In genomic region chr7:122066102-122066944, GRCm38 (mm10) we compare ENCODE assay signal across 8 mouse cellular contexts. TPM values are rescaled to one million over a fixed set of nuclear protein-coding genes. Genes with fewer than 3 reads are reported as not detected.
DNase-seq lines count a peak whose midpoint lies in the region; ATAC-seq lines count a peak whose summit lies in the region.

No protein-coding gene starts in this region.

- intact Hi-C loops in left cerebral cortex, postnatal 14 days (cut with DNase I): no loop called here

- peak overlapping the region; percentile 87 for H3K27ac ChIP-seq in heart, embryonic 16.5 days (ENCODE audit: low read length)

- H3K4me3 ChIP-seq in heart, embryonic 16.5 days (ENCODE audit: low read length): peak overlapping the region; percentile 99

- H3K4me2 ChIP-seq in heart, embryonic 16.5 days (ENCODE audit: low read depth, low read length): peak overlapping the region; percentile 96

- H3K27me3 ChIP-seq in heart, embryonic 16.5 days (ENCODE audit: control insufficient read depth, insufficient read depth, low read length): no peaks in the 10 kb centered on the region

- ATAC-seq in activated CD4-positive, CD25-positive, alpha-beta regulatory T cell, adult 4 months: peak; percentile 1
- ATAC-seq in heart, embryonic 16.5 days (replicated peaks; ENCODE audit: extremely low read depth, insufficient read depth, low FRiP score): peak; percentile 43; the same call in 1 of the 2 replicates

- 13% methylated on average over 31 of the region's 31 CpGs for WGBS in heart, embryonic 16.5 days

- peak; percentile 14 to 40 for DNase-seq in left cerebral cortex, adult 9 months (ENCODE audit: low spot score in 2 of 2)
- no peak for DNase-seq in left cerebral cortex, postnatal 14 days (ENCODE audit: low spot score in 2 of 2)
- DNase-seq in lung, postnatal 10 days: peak; percentile 9
- DNase-seq in layer of hippocampus, postnatal 14 days (ENCODE audit: low spot score in 2 of 2): no peak
- no peak for DNase-seq in layer of hippocampus, adult 18-20 months (ENCODE audit: low spot score in 2 of 2)
- no peak for DNase-seq in gastrocnemius, postnatal 25 days

- no peaks in the 10 kb centered on the region for H3K9me3 ChIP-seq in heart, embryonic 16.5 days (replicated peaks; ENCODE audit: control insufficient read depth, low read length)

- peak overlapping the region; percentile 97 for H3K9ac ChIP-seq in heart, embryonic 16.5 days (ENCODE audit: low read length)

- H3K36me3 ChIP-seq in heart, embryonic 16.5 days (ENCODE audit: control insufficient read depth, insufficient read depth): peaks cover 20% of the 10 kb centered on the region; the same call in 1 of the 2 replicates

- H3K4me1 ChIP-seq in heart, embryonic 16.5 days (ENCODE audit: control insufficient read depth, insufficient read depth, low read length): peaks cover 31% of the 10 kb centered on the region

RNA-seq across cellular contexts. Expression of gene Ubfd1, which starts 0.7 kb away (rescaled TPM):
- total RNA-seq in left cerebral cortex, postnatal 14 days (2021): 10 to 100 TPM; 66.7 to 72.3 TPM
- 10 to 100 TPM; 10.1 to 12.7 TPM for polyA plus RNA-seq in activated CD4-positive, CD25-positive, alpha-beta regulatory T cell, adult 4 months (2017; shearing (Covaris generic))
- 43.1 and 44.5 TPM in 2 replicates for polyA plus RNA-seq in heart, embryonic 16.5 days (2015; fragmentation: Nextera tagmentation; extraction: Ambion mirVana)
- total RNA-seq in layer of hippocampus, postnatal 14 days (2021): 10 to 100 TPM; 64.2 to 65.1 TPM
- 10 to 100 TPM; 55.0 to 60.1 TPM for total RNA-seq in layer of hippocampus, adult 18-20 months (2021)
- 10 to 100 TPM; 23.5 to 24.6 TPM for total RNA-seq in gastrocnemius, postnatal 25 days (2021)

RNA-seq across cellular contexts. Expression of gene Ears2, which starts 0.7 kb away (rescaled TPM):
- total RNA-seq in left cerebral cortex, postnatal 14 days (2021): 1 to 10 TPM; 6.6 to 7.6 TPM
- 1 to 10 TPM; 3.8 to 4.7 TPM for polyA plus RNA-seq in activated CD4-positive, CD25-positive, alpha-beta regulatory T cell, adult 4 months (2017; shearing (Covaris generic))
- 40.4 and 41.9 TPM in 2 replicates for polyA plus RNA-seq in heart, embryonic 16.5 days (2015; fragmentation: Nextera tagmentation; extraction: Ambion mirVana)
- 1 to 10 TPM; 7.7 to 9.5 TPM for total RNA-seq in layer of hippocampus, postnatal 14 days (2021)
- total RNA-seq in layer of hippocampus, adult 18-20 months (2021): 1 to 10 TPM; 9.5 to 9.9 TPM
- 1 to 10 TPM; 5.4 to 6.8 TPM for total RNA-seq in gastrocnemius, postnatal 25 days (2021)

RNA-seq across cellular contexts. Expression of gene Ndufab1, which starts 35.4 kb away (rescaled TPM):
- 100 to 1,000 TPM; 296 to 310 TPM for total RNA-seq in left cerebral cortex, postnatal 14 days (2021)
- 100 to 1,000 TPM; 148 to 236 TPM for polyA plus RNA-seq in activated CD4-positive, CD25-positive, alpha-beta regulatory T cell, adult 4 months (2017; shearing (Covaris generic))
- polyA plus RNA-seq in heart, embryonic 16.5 days (2015; fragmentation: Nextera tagmentation; extraction: Ambion mirVana): 1,647 and 1,675 TPM in 2 replicates
- total RNA-seq in layer of hippocampus, postnatal 14 days (2021): 100 to 1,000 TPM; 308 TPM
- 100 to 1,000 TPM; 305 to 306 TPM for total RNA-seq in layer of hippocampus, adult 18-20 months (2021)
- 100 to 1,000 TPM; 694 to 706 TPM for total RNA-seq in gastrocnemius, postnatal 25 days (2021)

RNA-seq across cellular contexts. Expression of gene Gga2, which starts 45.3 kb away (rescaled TPM):
- 10 to 100 TPM; 26.8 to 31.9 TPM for total RNA-seq in left cerebral cortex, postnatal 14 days (2021)
- polyA plus RNA-seq in activated CD4-positive, CD25-positive, alpha-beta regulatory T cell, adult 4 months (2017; shearing (Covaris generic)): 1 to 10 TPM in 1 of 2 experiments, under 1 TPM in 1; 0.83 to 2.4 TPM
- polyA plus RNA-seq in heart, embryonic 16.5 days (2015; fragmentation: Nextera tagmentation; extraction: Ambion mirVana): 79.0 and 87.5 TPM in 2 replicates
- total RNA-seq in layer of hippocampus, postnatal 14 days (2021): 10 to 100 TPM; 29.2 to 29.7 TPM
- total RNA-seq in layer of hippocampus, adult 18-20 months (2021): 10 to 100 TPM; 29.0 to 30.3 TPM
- 10 to 100 TPM; 13.2 to 22.4 TPM for total RNA-seq in gastrocnemius, postnatal 25 days (2021)

Comparison
In these comparisons a context has a peak if more than half of its experiments do, and no peak if none do; other contexts are left out.
1. DNase-seq: peak in left cerebral cortex, adult 9 months (2 of 2) and lung, postnatal 10 days (single experiment); none in left cerebral cortex, postnatal 14 days (0 of 2), layer of hippocampus, postnatal 14 days (0 of 2), layer of hippocampus, adult 18-20 months (0 of 2) and gastrocnemius, postnatal 25 days (single experiment).